Mouse (Mus musculus) neural tube, embryonic 10.5 days (tissue): ENCODE measurements around the gene Kcnq5.
"Not testable (repeated sequence)": the region's sequence is repeated elsewhere in the genome, so short reads cannot be mapped to it uniquely, and the experiment has no call there.

Experiments used
- DNase-seq: peaks from one replicate; pipeline ENCODE4 v3.0.0-alpha.2; 2017; ENCODE audit warnings: low spot score; ENCODE audit errors: extremely low spot score

Gene Kcnq5

DNA sequence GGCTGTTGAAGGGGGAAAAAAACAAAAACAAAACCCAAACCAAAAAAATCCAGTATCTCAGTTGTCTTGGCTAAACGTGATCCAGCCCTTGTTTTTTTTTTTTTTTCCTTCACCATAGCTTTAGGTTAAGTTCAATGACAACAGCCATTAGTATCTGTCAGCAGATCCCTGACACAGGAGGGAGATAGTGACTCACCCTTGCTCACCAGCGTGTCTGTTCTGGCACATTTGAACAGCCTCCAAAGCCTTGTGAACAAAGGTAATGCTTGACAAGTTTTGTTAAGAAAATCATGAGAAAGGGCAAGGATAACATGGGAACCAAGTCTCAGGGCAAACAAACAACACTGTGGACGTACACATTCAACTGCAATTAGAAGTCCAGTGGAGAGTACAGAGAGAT, 123.2 kb downstream of the Kcnq5 start:
- no peak for DNase-seq

DNA sequence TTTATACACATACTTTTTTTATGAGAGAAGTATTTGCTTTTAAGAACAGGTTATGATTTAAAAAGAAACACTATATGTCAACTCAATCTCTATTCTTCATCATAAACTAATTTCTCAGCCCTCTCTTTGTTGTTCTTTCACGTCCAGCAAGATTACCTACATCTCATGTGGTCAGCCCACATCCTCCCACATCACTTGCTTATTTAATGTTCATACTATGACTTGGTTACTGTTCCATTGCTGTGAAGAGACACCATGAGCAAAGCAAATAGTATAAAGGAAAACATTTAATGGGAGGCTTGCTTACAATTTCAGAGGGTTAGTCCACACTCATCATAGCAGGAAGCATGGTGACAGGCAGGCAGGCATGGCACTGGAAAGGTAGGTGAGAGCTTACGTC, 124.4 kb downstream of the Kcnq5 start:
- no peak for DNase-seq

DNA sequence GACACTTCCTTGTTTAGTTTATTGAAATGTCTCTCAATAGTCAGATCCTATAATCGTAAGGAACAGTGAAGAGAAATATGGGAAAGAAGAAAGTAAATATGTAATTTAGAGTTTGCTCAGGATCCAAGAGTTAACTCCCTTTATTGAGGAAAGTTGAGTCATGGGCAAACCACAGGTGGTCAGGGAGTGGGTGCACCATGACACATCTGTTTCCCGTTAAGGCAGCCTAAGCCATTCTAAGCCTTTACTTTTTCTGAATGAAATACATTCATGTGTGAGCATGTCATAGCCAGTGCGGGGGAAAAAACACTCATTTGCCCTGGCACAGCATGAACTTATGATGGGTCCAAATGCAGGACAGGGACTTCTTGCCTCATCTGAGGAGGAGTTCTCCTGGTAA, 125.4 kb downstream of the Kcnq5 start:
- DNase-seq = no peak

DNA sequence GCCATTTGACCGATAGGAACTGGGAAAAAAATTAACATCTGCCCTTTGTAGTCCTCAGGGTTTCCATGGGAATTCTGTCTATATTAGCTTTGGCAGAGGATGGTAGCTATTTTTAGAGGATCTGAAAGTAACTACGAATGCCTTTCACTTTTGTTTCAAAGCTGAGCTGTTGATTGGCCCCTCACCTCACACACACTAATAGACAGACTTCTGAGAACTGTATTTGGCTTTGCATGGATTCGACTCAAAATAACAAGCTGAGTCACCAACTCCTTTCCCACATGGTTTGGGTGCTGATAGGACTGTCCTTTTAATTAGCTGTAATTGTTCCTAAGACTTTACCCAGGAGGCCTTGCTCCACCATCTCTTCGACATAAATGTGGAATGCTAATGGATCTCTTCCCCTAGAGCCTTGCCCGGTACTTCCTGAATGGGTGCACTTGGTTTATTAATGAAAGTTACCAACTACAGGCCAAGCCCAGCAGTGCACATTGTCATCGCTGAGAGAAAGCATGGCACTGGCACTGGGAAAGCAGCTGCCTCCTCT, 131.8 kb downstream of the Kcnq5 start:
- DNase-seq = no peak

DNA sequence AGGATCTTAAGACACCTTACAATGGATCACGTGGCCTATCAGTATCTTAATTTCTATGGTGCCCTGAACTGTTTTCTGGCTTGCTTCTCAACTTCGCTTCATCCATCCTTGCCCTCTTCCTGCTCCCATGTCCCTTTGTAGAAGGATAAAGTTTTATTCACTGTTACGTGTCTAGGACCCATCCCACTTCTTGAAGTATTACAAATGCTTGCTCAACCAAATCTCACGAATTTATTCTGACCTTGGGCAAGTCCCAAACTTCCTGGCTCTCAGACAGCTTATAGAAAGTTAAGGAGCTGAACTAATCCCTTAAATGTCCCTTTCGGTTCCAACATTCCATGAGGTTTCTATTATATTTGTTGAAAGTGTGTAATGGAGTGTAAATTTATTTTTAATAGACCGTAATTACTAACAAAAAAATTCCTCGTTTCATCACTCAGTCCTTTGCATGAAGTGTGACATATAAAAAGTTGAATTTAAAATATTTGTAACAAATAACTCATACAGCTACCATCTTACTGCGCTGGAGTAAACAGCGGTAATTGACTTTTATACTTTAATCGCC, 141.6 kb downstream of the Kcnq5 start:
- no peak for DNase-seq

DNA sequence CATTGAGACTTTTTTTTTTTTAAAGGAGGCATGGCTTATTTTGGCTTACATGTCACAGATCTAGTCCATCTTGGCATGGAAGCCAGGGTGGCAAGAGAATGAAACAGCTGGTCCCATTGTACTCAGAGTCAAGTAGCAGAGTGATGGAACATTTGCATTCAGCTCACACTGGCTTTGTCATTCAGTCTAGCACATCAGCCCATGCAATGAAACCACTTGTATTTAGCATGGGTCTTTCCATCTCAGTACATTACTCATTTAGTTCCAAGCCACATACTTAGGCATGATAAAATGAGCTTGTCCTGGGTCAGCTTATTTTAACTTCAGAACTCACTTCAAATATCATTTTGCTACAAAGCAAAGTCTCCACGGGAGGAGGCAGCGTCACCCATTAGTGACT, 156.7 kb downstream of the Kcnq5 start:
- DNase-seq = no peak

DNA sequence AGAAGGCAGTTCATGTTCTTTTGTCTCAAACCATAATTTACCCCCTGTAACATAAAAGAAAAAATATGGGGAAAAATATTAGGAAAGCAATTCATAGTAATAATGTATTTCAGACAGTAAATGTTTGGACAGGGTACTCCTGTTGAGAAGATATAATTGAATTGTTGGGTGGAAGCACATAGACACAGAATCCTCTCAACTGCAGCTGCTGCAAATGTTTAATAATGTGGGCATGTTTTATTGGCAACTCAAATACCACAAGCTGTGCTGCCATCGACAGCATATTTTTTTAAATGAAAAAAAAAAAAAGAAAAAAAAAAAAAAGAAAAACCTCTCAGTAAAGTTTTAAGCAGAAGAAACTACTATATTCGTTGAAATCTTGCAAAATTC, 157.3 kb downstream of the Kcnq5 start:
- no peak for DNase-seq

DNA sequence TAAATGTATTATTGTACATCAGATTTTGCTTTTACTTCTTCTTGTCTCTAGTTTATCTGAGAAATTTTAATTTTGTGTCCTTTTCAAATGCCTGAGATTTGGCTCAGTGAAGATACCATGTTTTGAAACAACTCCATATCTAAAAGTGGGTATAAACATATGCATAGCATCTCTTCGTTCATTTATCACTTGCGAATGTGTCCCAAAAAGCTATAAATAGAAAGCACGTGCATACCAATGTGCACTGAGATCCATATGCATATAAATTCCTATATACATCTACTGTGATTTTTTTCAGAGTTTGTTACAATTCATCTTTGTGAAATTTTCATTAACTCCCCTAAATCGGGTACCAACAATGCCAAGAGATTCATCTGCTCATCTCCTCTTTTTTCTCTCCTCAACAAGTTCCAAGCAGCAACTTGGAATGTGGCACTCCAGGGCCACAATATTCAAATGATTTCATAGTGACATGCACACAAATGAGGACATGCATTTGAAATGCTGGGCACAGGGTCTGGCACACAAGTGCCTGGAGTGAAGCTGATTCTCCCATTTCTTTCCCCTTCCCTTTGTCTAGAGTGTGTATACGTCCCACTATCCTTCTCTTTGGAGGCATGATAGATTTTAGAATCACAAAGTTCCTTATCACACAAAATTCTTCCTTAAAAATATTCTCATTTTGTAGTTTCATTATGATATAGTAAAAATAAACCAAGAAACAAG, 157.8 kb downstream of the Kcnq5 start:
- no peak for DNase-seq

DNA sequence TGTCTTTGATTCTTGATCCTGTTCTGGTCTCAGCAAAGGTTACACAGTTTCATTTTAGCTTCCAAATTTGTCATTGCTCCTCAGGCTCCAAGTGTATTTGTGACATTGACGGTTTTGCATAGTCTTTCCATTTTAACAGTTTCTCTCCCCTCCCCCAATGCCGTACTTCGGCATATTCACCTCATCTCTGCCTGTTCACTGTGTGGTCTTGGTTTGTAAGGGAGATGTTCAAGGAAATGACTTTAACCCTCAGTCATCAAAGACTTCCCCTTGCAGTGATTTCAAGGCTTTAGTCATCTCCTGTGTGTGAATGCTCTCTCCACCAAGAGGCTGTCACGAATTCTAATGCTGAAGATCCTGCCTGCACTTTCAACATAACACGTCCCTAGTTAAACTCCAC, 181.0 kb downstream of the Kcnq5 start:
- no peak for DNase-seq

DNA sequence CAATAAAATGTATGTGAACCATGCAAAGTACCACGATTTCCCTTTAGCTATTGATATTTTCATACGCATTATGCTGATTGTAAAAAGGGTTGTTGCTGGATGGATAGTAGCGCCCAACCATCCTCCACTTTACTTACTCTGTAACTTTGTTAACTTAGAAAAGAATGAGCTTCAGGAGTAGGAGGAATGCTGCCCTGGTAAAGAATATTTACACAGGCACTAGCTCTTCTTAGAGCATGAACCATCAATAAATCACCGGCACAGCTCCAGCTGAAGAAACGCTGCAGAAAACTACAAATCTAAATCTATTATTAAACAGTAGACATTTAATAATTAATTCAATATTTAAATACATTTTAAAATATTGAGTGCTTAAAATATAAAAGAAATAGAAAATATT, 184.2 kb downstream of the Kcnq5 start:
- no peak for DNase-seq

DNA sequence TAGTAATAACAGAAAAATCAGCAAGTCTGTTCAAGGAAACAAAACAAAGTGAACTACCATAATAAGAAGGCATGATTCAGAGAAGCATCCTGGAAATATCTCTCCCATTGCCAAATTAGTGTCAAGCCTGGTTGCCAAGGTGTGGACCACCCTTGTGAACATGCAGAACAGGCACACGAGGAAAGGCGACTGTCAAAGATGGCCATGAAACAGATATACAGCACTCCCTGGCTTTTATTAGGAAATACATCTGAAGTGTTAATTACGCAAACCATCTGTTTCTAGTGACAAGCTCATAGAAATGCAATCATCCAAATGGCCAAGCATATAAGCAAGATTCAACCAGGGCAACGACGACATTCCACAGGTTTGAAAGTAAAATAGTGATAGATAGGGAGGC, 187.8 kb downstream of the Kcnq5 start:
- no peak for DNase-seq

DNA sequence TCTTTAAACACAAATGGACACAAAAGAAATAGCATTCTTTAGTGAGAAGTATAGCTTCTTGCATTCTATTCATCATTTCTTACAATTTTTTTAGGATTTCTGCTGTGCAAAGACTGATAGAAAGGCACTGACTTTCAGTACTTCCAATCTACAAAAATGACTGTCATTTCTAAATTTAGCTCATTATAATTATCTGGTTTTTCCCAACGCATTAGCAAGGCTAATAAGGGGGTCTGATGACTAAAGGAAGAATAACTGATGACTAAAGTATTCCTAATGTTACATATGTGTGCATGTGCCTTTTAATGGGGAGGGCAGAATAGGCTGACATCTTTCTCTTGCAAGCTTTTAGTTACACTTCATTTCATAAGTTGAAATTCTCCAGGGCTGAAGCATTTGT, 191.2 kb downstream of the Kcnq5 start:
- DNase-seq = no peak

DNA sequence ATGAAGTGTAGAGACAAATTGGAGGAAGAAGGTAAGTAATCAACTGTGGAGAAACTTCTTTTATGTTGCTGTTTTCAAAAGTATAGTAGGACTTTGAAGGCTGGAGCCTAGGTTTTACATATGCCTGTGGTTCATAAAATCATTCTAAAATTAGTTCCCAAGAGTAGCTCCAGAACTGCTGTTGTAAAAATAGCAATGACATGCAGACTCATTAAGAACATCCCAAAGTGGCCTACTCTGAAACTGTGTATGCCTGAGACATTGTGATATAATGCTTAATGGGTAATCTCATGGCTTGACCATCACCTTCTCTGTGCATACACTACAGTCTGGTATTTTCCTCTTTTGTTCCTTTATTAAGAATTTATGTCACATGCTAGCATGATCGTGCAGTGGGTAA, 212.4 kb downstream of the Kcnq5 start:
- no peak for DNase-seq

DNA sequence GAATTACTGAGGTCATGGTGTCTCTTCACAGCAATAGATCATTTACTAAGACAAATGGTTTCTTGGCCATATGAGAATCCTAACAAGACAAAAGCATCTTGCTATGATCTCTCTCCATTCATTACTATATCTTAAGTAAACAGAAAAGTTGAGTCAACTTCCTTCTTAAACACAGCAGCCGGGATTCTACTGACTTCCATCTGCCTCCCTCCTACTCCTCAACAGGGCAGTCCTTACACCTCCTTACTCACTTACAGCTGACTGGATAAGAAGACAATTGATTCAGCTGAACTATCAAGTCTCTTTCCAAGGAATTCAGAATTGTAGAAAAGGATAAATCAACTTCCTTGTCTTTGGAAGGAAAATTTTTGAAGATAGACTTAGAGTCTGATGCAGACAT, 232.6 kb downstream of the Kcnq5 start:
- DNase-seq = no peak

DNA sequence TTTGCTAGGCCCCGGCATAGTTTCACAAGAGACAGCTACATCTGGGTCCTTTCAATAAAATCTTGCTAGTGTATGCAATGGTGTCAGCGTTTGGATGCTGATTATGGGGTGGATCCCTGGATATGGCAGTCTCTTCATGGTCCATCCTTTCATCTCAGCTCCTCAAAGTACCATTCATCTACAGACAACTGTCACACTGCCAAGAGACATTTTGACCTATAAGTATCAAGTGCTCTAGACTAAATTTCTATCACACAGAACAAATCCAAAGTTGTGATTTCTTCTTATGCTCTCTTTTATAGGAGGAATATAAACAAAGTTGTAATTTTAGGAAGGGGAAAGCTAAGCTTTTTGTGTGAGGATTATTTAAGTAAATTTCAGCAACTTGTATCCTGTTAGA, 238.5 kb downstream of the Kcnq5 start:
- not testable (repeated sequence) for DNase-seq

DNA sequence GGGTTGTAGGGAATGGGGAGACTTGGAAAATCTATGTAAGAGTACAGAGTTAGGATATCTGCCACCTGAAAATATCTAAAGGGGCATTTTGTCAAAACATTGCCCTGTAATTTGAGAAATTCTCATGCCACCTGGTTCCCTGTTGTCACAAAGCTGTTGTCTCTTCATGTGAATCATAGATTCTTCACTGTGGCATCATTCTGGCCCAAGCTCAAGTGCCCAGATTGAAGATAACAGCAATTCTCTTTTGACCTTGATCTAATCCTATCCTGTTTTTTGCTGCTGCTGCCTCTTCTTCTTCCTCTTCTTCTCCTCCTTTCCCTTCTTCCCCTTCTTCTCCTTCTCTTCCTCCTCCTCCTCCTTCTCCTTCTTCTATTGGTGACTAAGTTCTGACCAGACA, 240.5 kb downstream of the Kcnq5 start:
- no peak for DNase-seq

DNA sequence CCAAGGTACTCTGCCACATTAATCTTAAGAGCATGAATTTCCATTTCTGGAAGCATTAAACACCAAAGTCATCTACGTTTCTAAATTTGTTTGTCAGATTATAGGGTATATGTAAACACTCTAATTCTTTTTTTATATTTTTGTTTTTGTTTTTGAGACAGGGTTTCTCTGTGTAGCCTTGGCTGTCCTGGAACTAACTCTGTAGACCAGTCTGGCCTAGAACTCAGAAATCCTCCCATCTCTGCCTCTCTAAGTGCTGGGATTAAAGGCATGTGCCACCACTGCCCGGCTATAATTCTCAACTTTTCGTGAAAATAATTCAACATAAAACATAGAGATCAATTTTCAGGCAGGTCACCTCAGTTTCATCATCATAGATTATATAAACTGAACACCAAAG, 246.9 kb downstream of the Kcnq5 start:
- no peak for DNase-seq

DNA sequence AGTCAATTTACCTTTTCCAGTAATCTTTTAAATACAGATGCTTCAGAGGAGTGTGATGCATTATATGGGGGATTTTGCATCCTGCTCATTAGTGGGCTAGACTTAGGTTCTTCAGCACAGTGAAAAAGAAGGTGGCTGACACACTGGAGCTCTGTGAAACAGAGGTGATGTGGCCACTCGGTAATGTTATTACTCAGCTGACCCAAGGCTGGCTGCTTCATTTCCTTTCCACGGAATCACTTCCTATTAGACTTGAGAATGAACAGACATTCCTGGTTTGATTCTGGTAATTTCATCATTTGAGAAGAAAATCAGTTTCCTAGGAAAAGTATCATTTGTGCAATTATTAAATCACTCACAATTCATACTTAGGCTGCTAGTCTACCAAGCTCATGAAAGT, 249.0 kb downstream of the Kcnq5 start:
- no peak for DNase-seq

DNA sequence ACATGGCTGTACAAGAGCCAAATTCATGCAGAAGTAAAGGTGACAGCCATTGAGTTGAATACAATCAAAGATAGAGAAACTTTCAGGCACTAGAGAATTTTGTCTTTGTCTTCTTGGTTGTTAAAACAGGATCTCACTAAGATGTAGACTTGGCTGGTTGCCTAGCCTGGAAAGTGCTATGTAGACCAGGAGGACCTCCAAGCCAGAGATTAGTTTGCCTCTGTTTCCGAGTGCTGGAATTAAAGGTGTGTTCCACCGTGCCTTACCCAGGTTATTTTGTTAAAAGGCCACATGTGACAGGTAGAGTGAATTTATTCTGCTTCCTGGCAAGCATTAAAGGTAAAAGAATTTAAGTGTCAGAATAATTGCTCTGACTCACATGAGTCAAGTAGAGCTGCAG, 271.3 kb downstream of the Kcnq5 start:
- no peak for DNase-seq

DNA sequence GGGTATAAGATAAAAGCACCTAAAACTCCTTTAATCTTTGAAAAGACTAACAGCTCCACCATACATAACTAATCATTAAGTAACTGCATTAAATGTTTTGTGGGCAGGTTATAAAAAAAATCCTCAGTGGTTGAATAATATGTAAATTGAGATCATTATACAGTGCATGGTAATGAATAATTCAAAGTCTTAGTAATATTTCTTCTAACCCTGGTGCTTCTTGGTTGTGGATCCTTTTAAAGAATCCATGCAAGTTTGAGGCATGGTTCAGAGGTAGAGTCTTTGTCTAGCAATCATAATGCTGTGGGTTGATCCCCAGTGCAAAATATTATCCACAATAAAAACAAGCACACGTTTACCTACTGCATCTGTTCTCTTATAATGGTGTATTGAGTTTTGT, 272.8 kb downstream of the Kcnq5 start:
- no peak for DNase-seq

DNA sequence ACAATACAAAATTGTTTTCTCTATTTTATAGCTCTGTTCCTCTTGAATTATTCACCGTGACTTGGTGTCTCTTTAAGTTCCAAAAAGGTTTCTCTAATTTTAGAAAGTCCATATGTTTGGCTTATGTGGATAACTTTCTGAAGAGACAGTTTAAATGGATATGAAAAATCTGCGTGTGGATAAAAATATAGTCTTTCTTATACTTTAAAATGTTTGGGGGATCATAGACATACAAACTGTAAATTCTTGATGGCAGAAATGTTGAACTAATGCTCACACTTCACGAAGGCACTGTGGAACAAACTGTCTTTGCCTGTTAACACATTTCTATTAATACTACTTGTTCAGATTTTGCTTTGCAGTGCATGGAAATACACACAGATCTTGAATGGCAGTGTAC, 277.3 kb downstream of the Kcnq5 start:
- DNase-seq = no peak

DNA sequence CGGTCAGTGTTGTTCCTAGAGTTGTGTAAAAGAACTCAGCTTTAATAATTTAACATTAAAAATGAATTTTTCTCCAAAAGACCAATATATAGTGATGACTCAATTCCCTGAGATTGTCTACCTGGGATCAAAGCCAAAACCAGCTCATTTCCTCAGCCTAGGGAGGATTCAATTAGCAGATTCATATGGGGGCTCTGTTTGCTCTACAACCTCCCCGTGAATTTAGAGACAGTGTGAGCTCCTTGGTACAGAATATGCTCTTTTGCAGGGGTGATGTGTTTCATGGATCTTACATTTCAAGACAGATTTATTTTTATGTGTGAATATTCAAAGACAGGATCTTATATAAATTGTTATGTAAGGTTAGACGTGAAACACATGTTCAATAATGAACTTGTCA, 284.9 kb downstream of the Kcnq5 start:
- DNase-seq = no peak

DNA sequence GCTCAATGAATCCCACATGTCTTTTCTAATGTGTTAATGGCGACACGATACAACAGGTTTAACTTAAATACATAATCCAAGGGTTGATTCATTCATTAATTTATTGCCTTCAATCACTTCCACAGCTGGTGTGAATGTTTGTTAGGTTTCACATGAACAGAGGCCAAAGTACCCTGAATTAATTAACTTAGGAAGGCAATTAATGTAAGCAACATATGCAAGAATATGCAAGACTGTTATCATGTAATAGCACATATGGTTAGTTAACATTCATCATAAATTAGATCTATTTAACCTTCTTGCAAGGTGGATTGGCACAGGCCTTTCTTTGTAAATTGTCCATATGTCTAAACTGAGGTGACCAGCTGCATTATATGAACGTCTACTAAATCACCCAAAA, 300.9 kb downstream of the Kcnq5 start:
- no peak for DNase-seq
